Mouse (Mus musculus) E14TG2a.4 (cell line): ENCODE data around the gene Hyal1.

Source experiments
- H3K27me3 ChIP-seq: 2 replicates; pipeline ENCODE4 v1.6.1; 2014; ENCODE audit warnings: low read length, control low read depth; ENCODE audit not compliant: insufficient read depth
- H3K36me3 ChIP-seq: 2 replicates; pipeline ENCODE4 v1.6.1; 2014; ENCODE audit warnings: low read length, control low read depth; ENCODE audit not compliant: insufficient read depth
- H3K4me1 ChIP-seq: replicated peaks from 2 replicates; pipeline ENCODE4 v1.6.1; 2014; ENCODE audit warnings: low read depth, low read length, control low read depth
- H3K4me3 ChIP-seq: replicated peaks from 2 replicates; pipeline ENCODE4 v1.5.1; 2014; ENCODE audit warnings: mild to moderate bottlenecking, low read length
- H3K9me3 ChIP-seq: 2 replicates; pipeline ENCODE4 v1.6.1; 2014; ENCODE audit warnings: low read length, control low read depth
- CTCF ChIP-seq: conservative IDR thresholded peaks from 2 replicates; pipeline ENCODE4 v1.5.1; 2014; ENCODE audit warnings: low read length
- NANOG ChIP-seq: IDR thresholded peaks from 2 replicates; pipeline ENCODE4 v1.6.1; 2014; ENCODE audit warnings: borderline replicate concordance, low read length, mixed read lengths
- POU5F1 ChIP-seq: IDR thresholded peaks from 2 replicates; pipeline ENCODE4 v1.6.1; 2014; ENCODE audit warnings: low read length, borderline replicate concordance

The Hyal1 gene

GRCm38 (mm10) chr9:107586504-107586903 lies 9.8 kb downstream of the Hyal1 start:
- Histone ChIP-seq H3K9me3 (no peaks in the 10 kb centered on the region), H3K4me1 (peaks cover 63% of the 10 kb centered on the region), H3K4me3 (peak overlapping the region; percentile 17; the same call in 1 of the 2 replicates), H3K36me3 (peaks cover 54% of the 10 kb centered on the region), H3K27me3 (no peaks in the 10 kb centered on the region)
- TF ChIP-seq POU5F1: no peak
- TF ChIP-seq NANOG: no peak
- TF ChIP-seq CTCF: no peak

GRCm38 (mm10) chr9:107586974-107587832 lies 10.5 kb downstream of the Hyal1 start, which contains the start of gene Ifrd2:
Gene Ifrd2 (plus strand): TSS chr9:107587642.
- peak within 1 kb of the TSS; percentile 94 for H3K4me3 ChIP-seq
- TF ChIP-seq POU5F1: no peak
- H3K9me3 ChIP-seq: no peaks in the 10 kb centered on the region
- peaks cover 2% of the 10 kb centered on the region; the same call in 1 of the 2 replicates for H3K27me3 ChIP-seq
- peaks cover 62% of the 10 kb centered on the region for H3K4me1 ChIP-seq
- H3K36me3 ChIP-seq: peaks cover 61% of the 10 kb centered on the region

GRCm38 (mm10) chr9:107587833-107588639 lies 11.3 kb downstream of the Hyal1 start:
- no peaks in the 10 kb centered on the region for H3K9me3 ChIP-seq
- peak overlapping the region; percentile 94 for H3K4me3 ChIP-seq
- peaks cover 61% of the 10 kb centered on the region for H3K36me3 ChIP-seq
- peaks cover 3% of the 10 kb centered on the region; the same call in 1 of the 2 replicates for H3K27me3 ChIP-seq
- H3K4me1 ChIP-seq: peaks cover 61% of the 10 kb centered on the region
- TF ChIP-seq CTCF: no peak
- TF ChIP-seq NANOG: no peak
- no peak for TF ChIP-seq POU5F1

- H3K36me3 ChIP-seq: peaks cover 66% of the 10 kb centered on the region
- 0 out of 2 replicates have a peak overlapping the region, but pooled peaks have one; percentile 10 for H3K4me3 ChIP-seq
- TF ChIP-seq CTCF (no peak), POU5F1 (no peak), NANOG (no peak)
- peaks cover 81% of the 10 kb centered on the region for H3K4me1 ChIP-seq
- peaks cover 3% of the 10 kb centered on the region; the same call in 1 of the 2 replicates for H3K27me3 ChIP-seq
- no peaks in the 10 kb centered on the region for H3K9me3 ChIP-seq
Measured at GRCm38 (mm10) chr9:107590058-107590772, 13.5 kb downstream of the Hyal1 start.

GRCm38 (mm10) chr9:107590773-107591060 lies 14.0 kb downstream of the Hyal1 start:
- Histone ChIP-seq H3K4me1 (peaks cover 77% of the 10 kb centered on the region), H3K4me3 (0 out of 2 replicates have a peak overlapping the region, but pooled peaks have one; percentile 10), H3K9me3 (no peaks in the 10 kb centered on the region), H3K36me3 (peaks cover 69% of the 10 kb centered on the region), H3K27me3 (peaks cover 6% of the 10 kb centered on the region)
- TF ChIP-seq NANOG (no peak), CTCF (no peak), POU5F1 (no peak)

GRCm38 (mm10) chr9:107593101-107593976 lies 16.6 kb downstream of the Hyal1 start:
- Histone ChIP-seq H3K9me3 (no peaks in the 10 kb centered on the region), H3K4me1 (peaks cover 69% of the 10 kb centered on the region), H3K27me3 (peaks cover 32% of the 10 kb centered on the region), H3K4me3 (peak overlapping the region; percentile 15; the same call in 1 of the 2 replicates), H3K36me3 (peaks cover 73% of the 10 kb centered on the region)
- TF ChIP-seq POU5F1 (no peak), NANOG (no peak), CTCF (no peak)

GRCm38 (mm10) chr9:107594281-107595062 lies 17.7 kb downstream of the Hyal1 start:
- peaks cover 63% of the 10 kb centered on the region for H3K36me3 ChIP-seq
- peaks cover 69% of the 10 kb centered on the region for H3K4me1 ChIP-seq
- peaks cover 43% of the 10 kb centered on the region for H3K27me3 ChIP-seq
- peak; percentile 99 for TF ChIP-seq NANOG
- TF ChIP-seq POU5F1: no peak
- TF ChIP-seq CTCF: no peak
- H3K9me3 ChIP-seq: no peaks in the 10 kb centered on the region
- H3K4me3 ChIP-seq: 0 out of 2 replicates have a peak overlapping the region, but pooled peaks have one; percentile 15
